Mouse (Mus musculus): Measurements from ENCODE around the gene Gm28168. TPM values are rescaled to one million over a fixed set of nuclear protein-coding genes. Genes with fewer than 3 reads are reported as not detected.
"Not testable (repeated sequence)": the region's sequence is repeated elsewhere in the genome, so short reads cannot be mapped to it uniquely, and the experiment has no call there.

Gm28168 gene
- polyA plus RNA-seq (2015; fragmentation: Nextera tagmentation; extraction: Ambion mirVana) = not detected in 2 replicates

- not testable (repeated sequence) for H3K9ac ChIP-seq; H3K27ac ChIP-seq; ATAC-seq; H3K27me3 ChIP-seq; H3K4me3 ChIP-seq; H3K4me1 ChIP-seq; H3K9me3 ChIP-seq (replicated peaks); H3K36me3 ChIP-seq (ENCODE audit: poor library complexity, severe bottlenecking); H3K4me2 ChIP-seq
- 69% methylated on average over 1 of the region's 1 CpGs for WGBS
Measured at GRCm38 (mm10) chr1:117927715-117928114, at the start of gene Gm28168. Gene Gm28168, plus strand, starts transcription at chr1:117928015.

GRCm38 (mm10) chr1:117965639-117966038 is 37.8 kb downstream of the Gm28168 start, which contains the start of gene Gm7145:
Gene Gm7145, plus strand, starts transcription at chr1:117965939.
- Histone ChIP-seq H3K36me3 (ENCODE audit: poor library complexity, severe bottlenecking) (no peaks in the 10 kb centered on the region), H3K9ac (no peak within 1 kb of the TSS), H3K4me3 (no peak within 1 kb of the TSS), H3K4me1 (no peaks in the 10 kb centered on the region), H3K9me3 (replicated peaks) (peaks cover 7% of the 10 kb centered on the region; the same call in 1 of the 2 replicates), H3K27me3 (no peaks in the 10 kb centered on the region), H3K4me2 (no peak within 1 kb of the TSS), H3K27ac (no peak within 1 kb of the TSS)
- WGBS = 81% methylated on average over 4 of the region's 4 CpGs
- no peak for ATAC-seq

Other genes starting within 250 kb of the Gm28168 start
- not detected in 2 replicates for gene Gm28363, start 230.9 kb upstream of the Gm28168 start, polyA plus RNA-seq (2015; fragmentation: Nextera tagmentation; extraction: Ambion mirVana)
- gene B020011L13Rik, start 146.9 kb upstream of the Gm28168 start, polyA plus RNA-seq (2015; fragmentation: Nextera tagmentation; extraction: Ambion mirVana) = not detected in 2 replicates
- gene Gm28360, start 97.9 kb upstream of the Gm28168 start, polyA plus RNA-seq (2015; fragmentation: Nextera tagmentation; extraction: Ambion mirVana) = not detected in 2 replicates
- gene Gm7145, start 37.9 kb downstream of the Gm28168 start, polyA plus RNA-seq (2015; fragmentation: Nextera tagmentation; extraction: Ambion mirVana) = not detected in 2 replicates
- gene Gm29106, start 248.5 kb downstream of the Gm28168 start, polyA plus RNA-seq (2015; fragmentation: Nextera tagmentation; extraction: Ambion mirVana) = 0.25 and 0.50 TPM in 2 replicates

Measured in forebrain, embryonic 13.5 days (tissue).